Mouse (Mus musculus): ENCODE results near the gene Gm20431. TPM values are rescaled to one million over a fixed set of nuclear protein-coding genes. Genes with fewer than 3 reads are reported as not detected.
A peak's percentile ranks its signal among the peaks of the same experiment; 100 is the strongest.

Gene Gm20431
- polyA plus RNA-seq, 1 experiment from 2014 or later, result 15.1 TPM

- Histone ChIP-seq H3K4me2 (ENCODE audit: low read depth, low read length, severe bottlenecking) (peak overlapping the region; percentile 18; the same call in 1 of the 2 replicates), H3K36me3 (ENCODE audit: control insufficient read depth, insufficient read depth, low read length) (no peaks in the 10 kb centered on the region), H3K27me3 (ENCODE audit: control insufficient read depth, insufficient read depth, low read length) (peaks cover 2% of the 10 kb centered on the region; the same call in 1 of the 2 replicates), H3K9ac (ENCODE audit: low read length) (peak overlapping the region; percentile 39), H3K27ac (ENCODE audit: low read depth, low read length) (no peak overlapping the region), H3K4me3 (ENCODE audit: low read depth, low read length) (no peak overlapping the region), H3K9me3 (ENCODE audit: control insufficient read depth, low read length) (no peaks in the 10 kb centered on the region), H3K4me1 (replicated peaks; ENCODE audit: control insufficient read depth, insufficient read depth, low read length) (peaks cover 9% of the 10 kb centered on the region; the same call in 1 of the 2 replicates)
- DNase-seq (ENCODE audit: low spot score) (no peak), ATAC-seq (replicated peaks; ENCODE audit: low FRiP score) (no peak)
- 14% methylated on average over 21 of the region's 21 CpGs for WGBS
Measured at GRCm38 (mm10) chr2:167588774-167589577, 72.3 kb downstream of the Gm20431 start.

- Histone ChIP-seq H3K36me3 (ENCODE audit: control insufficient read depth, insufficient read depth, low read length) (no peaks in the 10 kb centered on the region), H3K4me2 (ENCODE audit: low read depth, low read length, severe bottlenecking) (no peak overlapping the region), H3K9me3 (ENCODE audit: control insufficient read depth, low read length) (no peaks in the 10 kb centered on the region), H3K9ac (ENCODE audit: low read length) (no peak overlapping the region), H3K27me3 (ENCODE audit: control insufficient read depth, insufficient read depth, low read length) (peaks cover 2% of the 10 kb centered on the region; the same call in 1 of the 2 replicates), H3K4me3 (ENCODE audit: low read depth, low read length) (no peak overlapping the region), H3K4me1 (replicated peaks; ENCODE audit: control insufficient read depth, insufficient read depth, low read length) (peaks cover 9% of the 10 kb centered on the region; the same call in 1 of the 2 replicates), H3K27ac (ENCODE audit: low read depth, low read length) (no peak overlapping the region)
- no peak for DNase-seq (ENCODE audit: low spot score)
- 27% methylated on average over 9 of the region's 9 CpGs for WGBS
- no peak for ATAC-seq (replicated peaks; ENCODE audit: low FRiP score)
Measured at GRCm38 (mm10) chr2:167586976-167587375, 74.3 kb downstream of the Gm20431 start.

GRCm38 (mm10) chr2:167586041-167586440 lies 75.3 kb downstream of the Gm20431 start:
- WGBS, result 23% methylated on average over 8 of the region's 8 CpGs
- no peak for DNase-seq (ENCODE audit: low spot score)
- Histone ChIP-seq H3K9me3 (ENCODE audit: control insufficient read depth, low read length) (no peaks in the 10 kb centered on the region), H3K27me3 (ENCODE audit: control insufficient read depth, insufficient read depth, low read length) (peaks cover 2% of the 10 kb centered on the region; the same call in 1 of the 2 replicates), H3K9ac (ENCODE audit: low read length) (no peak overlapping the region), H3K4me3 (ENCODE audit: low read depth, low read length) (no peak overlapping the region), H3K4me2 (ENCODE audit: low read depth, low read length, severe bottlenecking) (no peak overlapping the region), H3K4me1 (replicated peaks; ENCODE audit: control insufficient read depth, insufficient read depth, low read length) (peaks cover 9% of the 10 kb centered on the region; the same call in 1 of the 2 replicates), H3K36me3 (ENCODE audit: control insufficient read depth, insufficient read depth, low read length) (no peaks in the 10 kb centered on the region), H3K27ac (ENCODE audit: low read depth, low read length) (0 out of 2 replicates have a peak overlapping the region, but pooled peaks have one; percentile 3)
- no peak for ATAC-seq (replicated peaks; ENCODE audit: low FRiP score)

- no peak overlapping the region for H3K9ac ChIP-seq (ENCODE audit: low read length)
- peaks cover 9% of the 10 kb centered on the region; the same call in 1 of the 2 replicates for H3K4me1 ChIP-seq (replicated peaks; ENCODE audit: control insufficient read depth, insufficient read depth, low read length)
- H3K27me3 ChIP-seq (ENCODE audit: control insufficient read depth, insufficient read depth, low read length), result peaks cover 2% of the 10 kb centered on the region; the same call in 1 of the 2 replicates
- no peak for ATAC-seq (replicated peaks; ENCODE audit: low FRiP score)
- H3K36me3 ChIP-seq (ENCODE audit: control insufficient read depth, insufficient read depth, low read length), result no peaks in the 10 kb centered on the region
- H3K4me3 ChIP-seq (ENCODE audit: low read depth, low read length), result no peak overlapping the region
- H3K4me2 ChIP-seq (ENCODE audit: low read depth, low read length, severe bottlenecking), result no peak overlapping the region
- no peaks in the 10 kb centered on the region for H3K9me3 ChIP-seq (ENCODE audit: control insufficient read depth, low read length)
- WGBS, result 78% methylated on average over 2 of the region's 2 CpGs
- no peak overlapping the region for H3K27ac ChIP-seq (ENCODE audit: low read depth, low read length)
- no peak for DNase-seq (ENCODE audit: low spot score)
Measured at GRCm38 (mm10) chr2:167585273-167585672, 76.0 kb downstream of the Gm20431 start.

GRCm38 (mm10) chr2:167583161-167583952 lies 77.9 kb downstream of the Gm20431 start:
- 57% methylated on average over 10 of the region's 10 CpGs for WGBS
- Histone ChIP-seq H3K36me3 (ENCODE audit: control insufficient read depth, insufficient read depth, low read length) (no peaks in the 10 kb centered on the region), H3K27me3 (ENCODE audit: control insufficient read depth, insufficient read depth, low read length) (no peaks in the 10 kb centered on the region), H3K4me3 (ENCODE audit: low read depth, low read length) (no peak overlapping the region), H3K9me3 (ENCODE audit: control insufficient read depth, low read length) (no peaks in the 10 kb centered on the region), H3K4me2 (ENCODE audit: low read depth, low read length, severe bottlenecking) (no peak overlapping the region), H3K9ac (ENCODE audit: low read length) (no peak overlapping the region), H3K4me1 (replicated peaks; ENCODE audit: control insufficient read depth, insufficient read depth, low read length) (0 out of 2 replicates have a peak, but pooled peaks cover 2% of the 10 kb centered on the region), H3K27ac (ENCODE audit: low read depth, low read length) (no peak overlapping the region)
- DNase-seq (ENCODE audit: low spot score), result no peak
- ATAC-seq (replicated peaks; ENCODE audit: low FRiP score), result no peak

GRCm38 (mm10) chr2:167578521-167578920 lies 82.8 kb downstream of the Gm20431 start:
- DNase-seq (ENCODE audit: low spot score), result no peak
- Histone ChIP-seq H3K27ac (ENCODE audit: low read depth, low read length) (no peak overlapping the region), H3K9me3 (ENCODE audit: control insufficient read depth, low read length) (no peaks in the 10 kb centered on the region), H3K9ac (ENCODE audit: low read length) (no peak overlapping the region), H3K4me1 (replicated peaks; ENCODE audit: control insufficient read depth, insufficient read depth, low read length) (no peaks in the 10 kb centered on the region), H3K4me3 (ENCODE audit: low read depth, low read length) (no peak overlapping the region), H3K27me3 (ENCODE audit: control insufficient read depth, insufficient read depth, low read length) (no peaks in the 10 kb centered on the region), H3K36me3 (ENCODE audit: control insufficient read depth, insufficient read depth, low read length) (no peaks in the 10 kb centered on the region), H3K4me2 (ENCODE audit: low read depth, low read length, severe bottlenecking) (no peak overlapping the region)
- WGBS, result 31% methylated on average over 5 of the region's 5 CpGs
- no peak for ATAC-seq (replicated peaks; ENCODE audit: low FRiP score)

- no peaks in the 10 kb centered on the region for H3K9me3 ChIP-seq (ENCODE audit: control insufficient read depth, low read length)
- no peaks in the 10 kb centered on the region for H3K4me1 ChIP-seq (replicated peaks; ENCODE audit: control insufficient read depth, insufficient read depth, low read length)
- no peak overlapping the region for H3K27ac ChIP-seq (ENCODE audit: low read depth, low read length)
- DNase-seq (ENCODE audit: low spot score) (no peak), ATAC-seq (replicated peaks; ENCODE audit: low FRiP score) (no peak)
- 64% methylated on average over 9 of the region's 9 CpGs for WGBS
- no peak overlapping the region for H3K9ac ChIP-seq (ENCODE audit: low read length)
- no peaks in the 10 kb centered on the region for H3K27me3 ChIP-seq (ENCODE audit: control insufficient read depth, insufficient read depth, low read length)
- no peak overlapping the region for H3K4me2 ChIP-seq (ENCODE audit: low read depth, low read length, severe bottlenecking)
- no peak overlapping the region for H3K4me3 ChIP-seq (ENCODE audit: low read depth, low read length)
- no peaks in the 10 kb centered on the region for H3K36me3 ChIP-seq (ENCODE audit: control insufficient read depth, insufficient read depth, low read length)
Measured at GRCm38 (mm10) chr2:167577186-167577785, 84.0 kb downstream of the Gm20431 start.

- H3K27me3 ChIP-seq (ENCODE audit: control insufficient read depth, insufficient read depth, low read length), result no peaks in the 10 kb centered on the region
- H3K9ac ChIP-seq (ENCODE audit: low read length), result no peak overlapping the region
- ATAC-seq (replicated peaks; ENCODE audit: low FRiP score), result no peak
- DNase-seq (ENCODE audit: low spot score), result no peak
- H3K4me1 ChIP-seq (replicated peaks; ENCODE audit: control insufficient read depth, insufficient read depth, low read length), result no peaks in the 10 kb centered on the region
- no peak overlapping the region for H3K27ac ChIP-seq (ENCODE audit: low read depth, low read length)
- no peak overlapping the region for H3K4me2 ChIP-seq (ENCODE audit: low read depth, low read length, severe bottlenecking)
- no peak overlapping the region for H3K4me3 ChIP-seq (ENCODE audit: low read depth, low read length)
- 88% methylated on average over 8 of the region's 8 CpGs for WGBS
- H3K36me3 ChIP-seq (ENCODE audit: control insufficient read depth, insufficient read depth, low read length), result no peaks in the 10 kb centered on the region
- H3K9me3 ChIP-seq (ENCODE audit: control insufficient read depth, low read length), result no peaks in the 10 kb centered on the region
Measured at GRCm38 (mm10) chr2:167576121-167576620, 85.1 kb downstream of the Gm20431 start.

Data from forebrain, embryonic 11.5 days (tissue).